Mouse (Mus musculus) CH12.LX (cell line): ENCODE results near the gene Fez1.

ENCODE experiments used
- CTCF ChIP-seq, 2 experiments: IDR thresholded peaks in 1 of 2; conservative IDR thresholded peaks in 1 of 2; 2 replicates each; pipeline ENCODE4 v1.5.1; 2011 to 2012; ENCODE audit warnings: low read depth in 2 of 2, low read length in 2 of 2, improper control_type of control experiment in 1 of 2, inconsistent platforms in 1 of 2, mild to moderate bottlenecking in 1 of 2, moderate library complexity in 1 of 2
- GABPA ChIP-seq: IDR thresholded peaks from 2 replicates; pipeline ENCODE4 v1.6.1; 2012; ENCODE audit warnings: low read depth, low read length, improper control_type of control experiment, inconsistent platforms; ENCODE audit not compliant: insufficient replicate concordance
- JUN ChIP-seq: IDR thresholded peaks from 2 replicates; pipeline ENCODE4 v1.6.1; 2011; ENCODE audit warnings: low read depth, mild to moderate bottlenecking, low read length, improper control_type of control experiment, moderate library complexity; ENCODE audit not compliant: insufficient read depth
- JUND ChIP-seq: conservative IDR thresholded peaks from 2 replicates; pipeline ENCODE4 v1.6.1; 2011; ENCODE audit warnings: low read depth, low read length, improper control_type of control experiment
- MAFK ChIP-seq: IDR thresholded peaks from 2 replicates; pipeline ENCODE4 v1.6.1; 2011; ENCODE audit warnings: low read length, improper control_type of control experiment; ENCODE audit not compliant: insufficient replicate concordance
- MAZ ChIP-seq: IDR thresholded peaks from 2 replicates; pipeline ENCODE4 v1.6.1; 2012; ENCODE audit warnings: low read depth, mild to moderate bottlenecking, inconsistent platforms, low read length, improper control_type of control experiment, moderate library complexity
- PAX5 ChIP-seq: IDR thresholded peaks from 2 replicates; pipeline ENCODE4 v1.6.1; 2012; ENCODE audit warnings: low read length, inconsistent platforms, mixed read lengths
- POLR2A ChIP-seq: IDR thresholded peaks from 2 replicates; pipeline ENCODE4 v1.6.1; 2011; ENCODE audit warnings: low read depth, mild to moderate bottlenecking, improper control_type of control experiment, low read length
- POLR2AphosphoS2 ChIP-seq: IDR thresholded peaks from 2 replicates; pipeline ENCODE4 v1.6.1; 2011; ENCODE audit warnings: low read depth, low read length, improper control_type of control experiment
- RAD21 ChIP-seq: IDR thresholded peaks from 2 replicates; pipeline ENCODE4 v1.6.1; 2011; ENCODE audit warnings: low read depth, mild to moderate bottlenecking, low read length, improper control_type of control experiment, moderate library complexity
- UBTF ChIP-seq: IDR thresholded peaks from 2 replicates; pipeline ENCODE4 v1.6.1; 2012; ENCODE audit warnings: low read depth, mild to moderate bottlenecking, inconsistent platforms, low read length, improper control_type of control experiment, moderate library complexity
- ZKSCAN1 ChIP-seq: IDR thresholded peaks from 2 replicates; pipeline ENCODE4 v1.6.1; 2012; ENCODE audit warnings: low read depth, inconsistent platforms, low read length, improper control_type of control experiment, borderline replicate concordance

DNA sequence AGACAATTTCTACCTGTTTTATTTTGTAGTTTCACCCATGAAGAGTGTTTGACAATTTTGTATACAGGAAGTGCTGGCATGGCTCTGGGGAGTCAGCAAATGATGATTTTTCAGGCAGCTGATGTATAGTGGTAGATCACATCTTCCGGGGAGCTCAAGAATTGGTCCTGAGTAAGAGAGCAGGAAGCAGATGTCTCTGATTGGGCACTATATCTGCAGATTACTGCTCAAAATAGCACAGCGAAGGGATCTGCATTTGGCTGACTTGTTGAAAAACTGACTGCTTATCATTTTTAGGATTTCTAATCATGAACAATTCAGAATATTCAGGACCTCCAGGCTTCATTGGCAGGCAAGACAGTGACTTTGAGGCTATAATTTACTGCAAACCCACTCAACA, 30.5 kb downstream of the Fez1 start:
- TF ChIP-seq JUND: no peak
- no peak for TF ChIP-seq CTCF (conservative IDR thresholded peaks at IDR 0.05 in 1 of 2, IDR thresholded peaks at IDR 0.05 in 1 of 2; ENCODE audit: low read depth in 2 of 2, low read length in 2 of 2)
- no peak for TF ChIP-seq ZKSCAN1
- no peak for TF ChIP-seq POLR2A
- TF ChIP-seq PAX5: no peak
- TF ChIP-seq MAFK: no peak
- TF ChIP-seq POLR2AphosphoS2: no peak
- no peak for TF ChIP-seq GABPA
- TF ChIP-seq JUN: no peak
- TF ChIP-seq UBTF: no peak
- TF ChIP-seq MAZ: no peak
- no peak for TF ChIP-seq RAD21
